9 mouse cellular contexts compared by ENCODE assay signal in the genomic region with DNA sequence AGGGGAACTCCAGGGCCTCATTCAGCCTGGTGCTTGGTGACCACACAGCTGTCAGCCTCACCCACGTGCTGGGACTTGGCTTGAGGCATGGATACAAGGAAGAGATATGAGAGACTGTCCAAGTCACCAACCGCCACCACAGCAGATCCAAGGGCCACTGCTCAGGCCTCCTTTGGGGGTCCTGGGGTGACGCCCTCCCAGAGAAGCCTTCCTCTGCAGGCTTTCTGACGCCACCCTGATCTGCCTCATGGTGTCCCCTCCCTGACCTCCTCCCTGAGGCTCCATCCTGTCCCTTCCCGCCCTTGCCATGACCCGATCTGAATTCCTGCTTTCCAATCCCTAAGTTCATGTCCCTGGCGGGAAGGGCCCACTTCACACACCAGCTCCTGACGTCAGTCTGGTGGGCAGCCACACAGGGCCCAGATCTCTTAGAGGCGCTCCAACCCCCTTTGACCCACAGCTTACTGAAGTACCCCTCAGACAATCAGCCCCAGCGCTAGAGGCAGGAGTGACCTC. TPM values are rescaled to one million over a fixed set of nuclear protein-coding genes. Genes with fewer than 3 reads are reported as not detected.
DNase-seq lines count a peak whose midpoint lies in the region; ATAC-seq and TF ChIP-seq lines count a peak whose summit lies in the region.
"Had no signal": no experiment of that assay in that cellular context is flagged by ENCODE, and none has a peak within 500 bp of the region (broad histone marks: within the 10 kb centered on the region; RNA-seq: fewer than 3 reads in every experiment).

No protein-coding gene starts in this region.

- H3K27ac ChIP-seq in lung, embryonic 16.5 days (ENCODE audit: low read length) = peak overlapping the region; percentile 89
- H3K27ac ChIP-seq in hindbrain, postnatal 0 days = peak overlapping the region; percentile 64; the same call in 1 of the 2 replicates
- H3K27ac ChIP-seq in liver, embryonic 16.5 days (ENCODE audit: low read length) = 0 out of 2 replicates have a peak overlapping the region, but pooled peaks have one; percentile 26
- 0 out of 2 replicates have a peak overlapping the region, but pooled peaks have one; percentile 24 for H3K27ac ChIP-seq in stomach, postnatal 0 days (replicated peaks)

- no peak for TF ChIP-seq EP300 in stomach, postnatal 0 days (optimal IDR thresholded peaks at IDR 0.05)

- no peak for DNase-seq in lung, postnatal 14 days
- no peak for DNase-seq in hindbrain, postnatal 0 days (ENCODE audit: low spot score)
- no peak for DNase-seq in stomach, postnatal 0 days (ENCODE audit: low spot score)
- no peak for DNase-seq in gastrocnemius, postnatal 14 days
- no peak for DNase-seq in testis, postnatal 10 days (ENCODE audit: low spot score)
- DNase-seq in Muller cell, postnatal 12 days (ENCODE audit: inconsistent ontology term) = no peak
- DNase-seq: cerebellum, postnatal 10 days had no signal

- WGBS in lung, embryonic 16.5 days = 32% methylated on average over 10 of the region's 10 CpGs
- 67% methylated on average over 10 of the region's 10 CpGs for WGBS in hindbrain, postnatal 0 days
- 34% methylated on average over 10 of the region's 10 CpGs for WGBS in liver, embryonic 16.5 days (ENCODE audit: insufficient replicate concordance)
- 62% methylated on average over 10 of the region's 10 CpGs for WGBS in stomach, postnatal 0 days

- H3K4me2 ChIP-seq in lung, embryonic 16.5 days (ENCODE audit: low read depth, low read length) = no peak overlapping the region; the same call in 1 of the 2 replicates
- H3K4me2 ChIP-seq in hindbrain, postnatal 0 days (ENCODE audit: low read depth, low read length) = no peak overlapping the region
- H3K4me2 ChIP-seq in liver, embryonic 16.5 days (ENCODE audit: low read depth, low read length) = no peak overlapping the region
- no peak overlapping the region for H3K4me2 ChIP-seq in stomach, postnatal 0 days (replicated peaks; ENCODE audit: low read depth)

- H3K4me3 ChIP-seq in lung, embryonic 16.5 days (ENCODE audit: low read length) = no peak overlapping the region
- H3K4me3 ChIP-seq in hindbrain, postnatal 0 days (ENCODE audit: low read length) = no peak overlapping the region
- H3K4me3 ChIP-seq in liver, embryonic 16.5 days (ENCODE audit: low read depth, low read length) = no peak overlapping the region
- H3K4me3 ChIP-seq in stomach, postnatal 0 days (ENCODE audit: low read depth, low read length) = no peak overlapping the region

- H3K27me3 ChIP-seq in lung, embryonic 16.5 days (ENCODE audit: control insufficient read depth, insufficient read depth, low read depth, low read length) = no peaks in the 10 kb centered on the region
- no peaks in the 10 kb centered on the region for H3K27me3 ChIP-seq in hindbrain, postnatal 0 days (ENCODE audit: insufficient read depth, low read length)
- H3K27me3 ChIP-seq in liver, embryonic 16.5 days (ENCODE audit: control insufficient read depth, insufficient read depth, low read depth, low read length) = no peaks in the 10 kb centered on the region
- H3K27me3 ChIP-seq in stomach, postnatal 0 days (ENCODE audit: control insufficient read depth, insufficient read depth, low read length) = no peaks in the 10 kb centered on the region

- ATAC-seq in lung, embryonic 16.5 days (ENCODE audit: low read depth) = peak; percentile 35; the same call in 1 of the 2 replicates
- no peak for ATAC-seq in hindbrain, postnatal 0 days
- ATAC-seq in liver, embryonic 16.5 days (ENCODE audit: low read depth) = peak; percentile 56
- peak; percentile 45; the same call in 1 of the 2 replicates for ATAC-seq in stomach, postnatal 0 days (ENCODE audit: low FRiP score, low TSS enrichment)

- H3K9ac ChIP-seq in lung, embryonic 16.5 days (ENCODE audit: low read length) = no peak overlapping the region; the same call in 1 of the 2 replicates
- H3K9ac ChIP-seq in hindbrain, postnatal 0 days (replicated peaks; ENCODE audit: low read length) = no peak overlapping the region
- no peak overlapping the region for H3K9ac ChIP-seq in liver, embryonic 16.5 days (ENCODE audit: low read depth, low read length)
- H3K9ac ChIP-seq in stomach, postnatal 0 days (ENCODE audit: low read length) = no peak overlapping the region

- peaks cover 30% of the 10 kb centered on the region for H3K4me1 ChIP-seq in lung, embryonic 16.5 days (replicated peaks; ENCODE audit: control insufficient read depth, insufficient read depth, low read length)
- H3K4me1 ChIP-seq in hindbrain, postnatal 0 days (ENCODE audit: insufficient read depth, low read length) = peaks cover 23% of the 10 kb centered on the region
- H3K4me1 ChIP-seq in liver, embryonic 16.5 days (ENCODE audit: control insufficient read depth, low read depth, low read length) = peaks cover 10% of the 10 kb centered on the region
- 0 out of 2 replicates have a peak, but pooled peaks cover 7% of the 10 kb centered on the region for H3K4me1 ChIP-seq in stomach, postnatal 0 days (replicated peaks; ENCODE audit: control insufficient read depth, insufficient read depth)

- TF ChIP-seq CTCF in hindbrain, postnatal 0 days (IDR thresholded peaks at IDR 0.05; ENCODE audit: low read depth) = no peak
- no peak for TF ChIP-seq CTCF in stomach, postnatal 0 days (IDR thresholded peaks at IDR 0.05; ENCODE audit: low read depth)

- H3K9me3 ChIP-seq in lung, embryonic 16.5 days (ENCODE audit: control insufficient read depth, low read length) = peaks cover 6% of the 10 kb centered on the region
- no peaks in the 10 kb centered on the region for H3K9me3 ChIP-seq in hindbrain, postnatal 0 days (ENCODE audit: low read length)
- 0 out of 2 replicates have a peak, but pooled peaks cover 2% of the 10 kb centered on the region for H3K9me3 ChIP-seq in liver, embryonic 16.5 days (replicated peaks; ENCODE audit: control insufficient read depth, low read length)
- no peaks in the 10 kb centered on the region for H3K9me3 ChIP-seq in stomach, postnatal 0 days (ENCODE audit: control insufficient read depth, low read length)

- intact Hi-C loops in gastrocnemius, postnatal 14 days (cut with DNase I; ENCODE audit: low total_unique reads) = no loop called here

- H3K36me3 ChIP-seq in lung, embryonic 16.5 days (ENCODE audit: control insufficient read depth, insufficient read depth, low read length) = peaks cover 4% of the 10 kb centered on the region; the same call in 1 of the 2 replicates
- H3K36me3 ChIP-seq in hindbrain, postnatal 0 days (ENCODE audit: insufficient read depth, low read length) = no peaks in the 10 kb centered on the region
- H3K36me3 ChIP-seq in liver, embryonic 16.5 days (ENCODE audit: control insufficient read depth, insufficient read depth) = no peaks in the 10 kb centered on the region
- no peaks in the 10 kb centered on the region for H3K36me3 ChIP-seq in stomach, postnatal 0 days (ENCODE audit: control insufficient read depth, insufficient read depth, low read length)

RNA-seq across cellular contexts. Expression of a gene that starts 17.0 kb away (rescaled TPM):
- 7.0 and 7.5 TPM in 2 replicates for polyA plus RNA-seq in lung, embryonic 16.5 days (2015; fragmentation: Nextera tagmentation; extraction: Ambion mirVana)
- total RNA-seq in hindbrain, postnatal 0 days (2014; rRNA removed) = 31.1 and 43.1 TPM in 2 replicates
- 8.8 and 9.1 TPM in 2 replicates for polyA plus RNA-seq in hindbrain, postnatal 0 days (2015; fragmentation: Nextera tagmentation; extraction: Ambion mirVana)
- polyA plus RNA-seq in liver, embryonic 16.5 days (2015; fragmentation: Nextera tagmentation; extraction: Ambion mirVana) = 0.84 TPM in 2 replicates
- 2.7 and 2.9 TPM in 2 replicates for polyA plus RNA-seq in stomach, postnatal 0 days (2015; fragmentation: Nextera tagmentation; extraction: Ambion mirVana)
- 1 to 10 TPM; 3.4 to 8.1 TPM for total RNA-seq in gastrocnemius, postnatal 14 days (2021)

Comparison
In these comparisons a context has a peak if more than half of its experiments do, and no peak if none do; other contexts are left out.
1. H3K27ac ChIP-seq: peak in every context shown above with its lines; median percentile 89 in lung, embryonic 16.5 days; 64 in hindbrain, postnatal 0 days; 26 in liver, embryonic 16.5 days; 24 in stomach, postnatal 0 days.